Mouse (Mus musculus) myocyte (in vitro differentiated cells): ENCODE results near the gene Dpysl4. TPM values are rescaled to one million over a fixed set of nuclear protein-coding genes. Genes with fewer than 3 reads are reported as not detected.

Experiments
- H3K27me3 ChIP-seq: one replicate; pipeline ENCODE4 v1.6.1; 2011; ENCODE audit not compliant: control insufficient read depth, insufficient read depth, insufficient read length
- H3K36me3 ChIP-seq: one replicate; pipeline ENCODE4 v1.6.1; 2011; ENCODE audit not compliant: control insufficient read depth, insufficient read depth
- H3K4me2 ChIP-seq: one replicate; pipeline ENCODE4 v1.6.1; 2011; ENCODE audit warnings: low read depth, control low read depth
- H3K4me3 ChIP-seq: one replicate; pipeline ENCODE4 v1.5.1; 2011; ENCODE audit warnings: mild to moderate bottlenecking, control low read depth, moderate library complexity
- H3K79me2 ChIP-seq: one replicate; pipeline ENCODE4 v1.6.1; 2011; ENCODE audit not compliant: control insufficient read depth, insufficient read depth
- H3ac ChIP-seq: one replicate; pipeline ENCODE4 v1.6.1; 2011; ENCODE audit not compliant: control insufficient read depth, insufficient read length
- CEBPB ChIP-seq: IDR thresholded peaks from 2 replicates; pipeline ENCODE4 v1.6.1; 2011; ENCODE audit warnings: mild to moderate bottlenecking, moderate library complexity; ENCODE audit not compliant: poor library complexity, insufficient read depth, severe bottlenecking
- MAX ChIP-seq: IDR thresholded peaks from one replicate; pipeline ENCODE4 v1.6.1; 2011; ENCODE audit warnings: low read depth, mild to moderate bottlenecking, control low read depth
- MYOD1 ChIP-seq, 3 experiments: IDR thresholded peaks; one replicate each; pipeline ENCODE4 v1.6.1; 2011; ENCODE audit warnings: control low read depth in 2 of 3, low read depth in 2 of 3, mild to moderate bottlenecking in 2 of 3, moderate library complexity in 1 of 3; ENCODE audit not compliant: insufficient read length in 2 of 3, control insufficient read depth in 1 of 3
- MYOG ChIP-seq, 3 experiments: IDR thresholded peaks; one replicate each; pipeline ENCODE4 v1.6.1; 2011; ENCODE audit warnings: control low read depth in 2 of 3, low read depth in 2 of 3, mild to moderate bottlenecking in 2 of 3; ENCODE audit not compliant: insufficient read length in 2 of 3, control insufficient read depth in 1 of 3, insufficient read depth in 1 of 3
- POLR2A ChIP-seq: IDR thresholded peaks from one replicate; pipeline ENCODE4 v1.6.1; 2011; ENCODE audit warnings: low read depth, mild to moderate bottlenecking, control low read depth, moderate library complexity; ENCODE audit not compliant: insufficient read length
- POLR2AphosphoS2 ChIP-seq: IDR thresholded peaks from one replicate; pipeline ENCODE4 v1.6.1; 2011; ENCODE audit warnings: low read depth, control low read depth; ENCODE audit not compliant: insufficient read length
- REST ChIP-seq: IDR thresholded peaks from one replicate; pipeline ENCODE4 v1.6.1; 2011; ENCODE audit warnings: mild to moderate bottlenecking, control low read depth, moderate library complexity; ENCODE audit not compliant: insufficient read depth, insufficient read length
- SRF ChIP-seq: IDR thresholded peaks from one replicate; pipeline ENCODE4 v1.6.1; 2011; ENCODE audit warnings: low read depth; ENCODE audit not compliant: control insufficient read depth, insufficient read length
- TCF12 ChIP-seq: IDR thresholded peaks from one replicate; pipeline ENCODE4 v1.6.1; 2011; ENCODE audit warnings: mild to moderate bottlenecking, control low read depth; ENCODE audit not compliant: poor library complexity, insufficient read depth, severe bottlenecking
- TCF3 ChIP-seq: IDR thresholded peaks from one replicate; pipeline ENCODE4 v1.6.1; 2011; ENCODE audit warnings: low read depth, control low read depth; ENCODE audit not compliant: insufficient read length
- USF1 ChIP-seq: IDR thresholded peaks from one replicate; pipeline ENCODE4 v1.6.1; 2011; ENCODE audit warnings: low read depth, mild to moderate bottlenecking, control low read depth, moderate library complexity
- polyA plus RNA-seq: library from polyadenylated mRNA; unstranded; fragments of >200 nt; fragmentation: generic; extraction: Trizol; gene quantifications from one replicate; pipeline ENCODE4 v1.2.1, GENCODE M21; 2012; ENCODE audit warnings: missing spikeins

Gene Dpysl4
- polyA plus RNA-seq, 1 experiment = not detected

GRCm38 (mm10) chr7:139149373-139149772, 63.6 kb downstream of the Dpysl4 start:
- TF ChIP-seq TCF3 (no peak), REST (no peak), MAX (no peak), POLR2A (no peak), SRF (no peak), MYOG (IDR thresholded peaks at IDR 0.05; ENCODE audit: control insufficient read depth in 1 of 3, insufficient read depth in 1 of 3, insufficient read length in 2 of 3, low read depth in 2 of 3) (no peak), POLR2AphosphoS2 (no peak), TCF12 (no peak), MYOD1 (IDR thresholded peaks at IDR 0.05; ENCODE audit: control insufficient read depth in 1 of 3, insufficient read length in 2 of 3, low read depth in 2 of 3) (no peak), USF1 (no peak)
- H3K36me3 ChIP-seq = no peaks in the 10 kb centered on the region

GRCm38 (mm10) chr7:139151116-139151515, 65.3 kb downstream of the Dpysl4 start:
- TF ChIP-seq POLR2AphosphoS2 (no peak), MAX (no peak), POLR2A (no peak), CEBPB (no peak), USF1 (no peak), REST (no peak), TCF3 (no peak), TCF12 (no peak)
- Histone ChIP-seq H3K27me3 (peaks cover 20% of the 10 kb centered on the region), H3K36me3 (no peaks in the 10 kb centered on the region), H3K4me3 (no peak overlapping the region), H3K79me2 (no peaks in the 10 kb centered on the region), H3ac (no peak overlapping the region), H3K4me2 (no peak overlapping the region)

More at GRCm38 (mm10) chr7:139149373-139149772, 63.6 kb downstream of the Dpysl4 start:
- H3ac ChIP-seq = no peak overlapping the region
- H3K4me3 ChIP-seq = no peak overlapping the region
- no peaks in the 10 kb centered on the region for H3K79me2 ChIP-seq
- H3K27me3 ChIP-seq = peaks cover 15% of the 10 kb centered on the region
- H3K4me2 ChIP-seq = no peak overlapping the region

Other genes with a start within 250 kb of the Dpysl4 start
- 23.0 TPM for gene Ppp2r2d, start 239.9 kb upstream of the Dpysl4 start, polyA plus RNA-seq
- gene Mapk1ip1, start 239.7 kb upstream of the Dpysl4 start, polyA plus RNA-seq = 6.2 TPM
- 49.7 TPM for gene Bnip3, start 176.5 kb upstream of the Dpysl4 start, polyA plus RNA-seq
- 0.01 TPM for gene Jakmip3, start 145.3 kb upstream of the Dpysl4 start, polyA plus RNA-seq
- 7.9 TPM for gene Lrrc27, start 127.0 kb downstream of the Dpysl4 start, polyA plus RNA-seq
- 1.0 TPM for gene Stk32c, start 127.3 kb downstream of the Dpysl4 start, polyA plus RNA-seq
- gene Pwwp2b, start 162.5 kb downstream of the Dpysl4 start, polyA plus RNA-seq = 9.6 TPM